Mouse (Mus musculus) limb, embryonic 12.5 days (tissue): ENCODE data around the gene Bag5. TPM values are rescaled to one million over a fixed set of nuclear protein-coding genes. Genes with fewer than 3 reads are reported as not detected.

Source experiments
- ATAC-seq: fragments of 200-750 bp; cut with Nextera tagmentation; 2 replicates; pipeline ENCODE4 v1.8.0; 2017; ENCODE audit warnings: low read depth, moderate TSS enrichment; ENCODE audit not compliant: insufficient number of reproducible peaks, insufficient read depth, low FRiP score, low TSS enrichment
- H3K27ac ChIP-seq: fragments of 300-500 bp; sonication (generic); 2 replicates; pipeline ENCODE4 v1.5.1; 2016; ENCODE audit warnings: mild to moderate bottlenecking, moderate library complexity
- H3K27me3 ChIP-seq: fragments of 300-500 bp; sonication (generic); 2 replicates; pipeline ENCODE4 v1.6.1; 2016; ENCODE audit warnings: mild to moderate bottlenecking, moderate library complexity
- H3K36me3 ChIP-seq: fragments of 300-500 bp; sonication (generic); 2 replicates; pipeline ENCODE4 v1.6.1; 2016; ENCODE audit warnings: mild to moderate bottlenecking, moderate library complexity
- H3K4me1 ChIP-seq: fragments of 300-500 bp; sonication (generic); replicated peaks from 2 replicates; pipeline ENCODE4 v1.6.1; 2016
- H3K4me2 ChIP-seq: fragments of 300-500 bp; sonication (generic); 2 replicates; pipeline ENCODE4 v1.6.1; 2016; ENCODE audit warnings: mild to moderate bottlenecking, moderate library complexity
- H3K4me3 ChIP-seq: fragments of 300-500 bp; sonication (generic); replicated peaks from 2 replicates; pipeline ENCODE4 v1.5.1; 2016; ENCODE audit warnings: mild to moderate bottlenecking
- H3K9ac ChIP-seq: fragments of 300-500 bp; sonication (generic); replicated peaks from 2 replicates; pipeline ENCODE4 v1.6.1; 2016; ENCODE audit warnings: mild to moderate bottlenecking, moderate library complexity
- H3K9me3 ChIP-seq: fragments of 300-500 bp; sonication (generic); 2 replicates; pipeline ENCODE4 v1.6.1; 2016; ENCODE audit warnings: mild to moderate bottlenecking, moderate library complexity
- WGBS: fragments of 180-500 bp; shearing (Covaris S2); methylation state at CpG from one replicate; pipeline ENCODE4 v1.1.7; 2016; 5-methylcytosine and 5-hydroxymethylcytosine counted together
- polyA plus RNA-seq: library from polyadenylated mRNA; unstranded; fragments of >200 nt; fragmentation: Nextera tagmentation; extraction: Ambion mirVana; gene quantifications from 2 replicates; pipeline ENCODE4 v1.2.1, GENCODE M21; 2016

The Bag5 gene
- polyA plus RNA-seq, 1 experiment from 2014 or later = 60.5 TPM

DNA sequence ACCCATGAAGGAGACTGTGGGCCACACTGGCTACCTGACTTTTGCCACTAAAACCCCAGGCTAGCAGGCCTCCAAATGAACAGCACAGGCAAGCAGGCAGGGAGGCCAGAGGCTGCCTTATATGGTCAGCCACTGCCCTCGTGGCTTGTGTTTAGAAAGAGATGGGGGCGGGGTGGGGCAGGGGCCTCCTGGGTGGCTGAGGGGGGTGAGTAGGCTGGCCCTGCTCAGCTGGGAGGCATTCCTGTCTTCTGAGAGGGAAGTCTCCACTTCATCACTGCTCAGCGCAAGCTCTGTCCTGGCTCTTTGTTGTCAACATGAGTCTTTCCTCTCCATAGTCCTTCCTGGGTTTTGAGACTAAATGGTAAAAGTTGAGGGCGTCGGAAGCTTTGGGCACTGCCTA, 30.3 kb downstream of the Bag5 start:
- Histone ChIP-seq H3K36me3 (peaks cover 33% of the 10 kb centered on the region; the same call in 1 of the 2 replicates), H3K4me1 (peaks cover 12% of the 10 kb centered on the region), H3K9me3 (no peaks in the 10 kb centered on the region), H3K9ac (no peak overlapping the region), H3K27ac (no peak overlapping the region), H3K27me3 (no peaks in the 10 kb centered on the region), H3K4me2 (no peak overlapping the region), H3K4me3 (no peak overlapping the region)
- no peak for ATAC-seq
- 68% methylated on average over 5 of the region's 5 CpGs for WGBS

DNA sequence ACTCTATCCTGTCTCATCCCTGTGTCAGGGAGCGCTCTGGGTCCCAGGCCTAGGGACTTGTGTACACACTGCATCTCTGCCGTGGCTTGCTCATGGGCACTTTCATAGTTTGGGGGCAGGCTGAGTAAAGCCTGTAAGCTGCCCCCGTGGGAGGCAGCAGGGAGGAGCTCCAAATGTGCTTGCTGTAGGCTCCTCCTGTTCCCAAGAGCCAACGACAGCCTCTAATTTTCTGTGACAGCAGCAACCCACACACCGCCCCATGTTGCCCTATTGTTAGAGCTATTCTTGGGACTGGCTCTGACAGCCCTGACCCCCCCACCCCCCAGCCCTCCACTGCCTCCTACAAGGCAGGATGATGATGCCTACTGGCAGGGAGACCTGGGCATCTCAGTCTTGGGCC, 31.1 kb downstream of the Bag5 start:
- H3K27me3 ChIP-seq = no peaks in the 10 kb centered on the region
- ATAC-seq = no peak
- H3K9me3 ChIP-seq = no peaks in the 10 kb centered on the region
- 83% methylated on average over 5 of the region's 5 CpGs for WGBS
- H3K9ac ChIP-seq = no peak overlapping the region
- no peak overlapping the region for H3K27ac ChIP-seq
- peaks cover 18% of the 10 kb centered on the region for H3K4me1 ChIP-seq
- H3K36me3 ChIP-seq = peaks cover 33% of the 10 kb centered on the region; the same call in 1 of the 2 replicates
- no peak overlapping the region for H3K4me3 ChIP-seq
- no peak overlapping the region for H3K4me2 ChIP-seq

DNA sequence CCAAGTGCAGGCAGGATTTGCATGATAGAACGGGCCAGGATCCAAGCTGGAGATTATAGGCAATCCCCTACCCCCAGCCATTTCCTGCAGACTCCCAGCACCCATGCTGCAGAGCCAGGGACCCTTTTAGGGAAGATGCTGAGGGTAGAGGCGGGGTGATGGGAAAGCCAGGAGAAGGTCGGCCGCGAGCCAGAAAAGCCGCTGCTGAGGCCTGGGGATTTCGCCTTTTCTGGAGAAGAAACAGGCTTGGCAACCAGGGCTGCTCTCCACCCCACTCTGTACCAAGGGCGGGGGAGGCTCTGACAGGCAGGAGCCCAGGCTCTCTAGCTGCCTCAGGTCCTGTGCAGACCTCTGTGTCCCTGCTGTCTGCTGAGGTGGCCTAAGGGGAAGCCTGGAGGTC, 31.8 kb downstream of the Bag5 start:
- no peaks in the 10 kb centered on the region for H3K9me3 ChIP-seq
- no peaks in the 10 kb centered on the region for H3K27me3 ChIP-seq
- ATAC-seq = no peak
- peaks cover 33% of the 10 kb centered on the region; the same call in 1 of the 2 replicates for H3K36me3 ChIP-seq
- no peak overlapping the region for H3K27ac ChIP-seq
- WGBS = 90% methylated on average over 8 of the region's 8 CpGs
- no peak overlapping the region for H3K9ac ChIP-seq
- H3K4me1 ChIP-seq = peaks cover 18% of the 10 kb centered on the region
- no peak overlapping the region for H3K4me3 ChIP-seq
- no peak overlapping the region for H3K4me2 ChIP-seq

DNA sequence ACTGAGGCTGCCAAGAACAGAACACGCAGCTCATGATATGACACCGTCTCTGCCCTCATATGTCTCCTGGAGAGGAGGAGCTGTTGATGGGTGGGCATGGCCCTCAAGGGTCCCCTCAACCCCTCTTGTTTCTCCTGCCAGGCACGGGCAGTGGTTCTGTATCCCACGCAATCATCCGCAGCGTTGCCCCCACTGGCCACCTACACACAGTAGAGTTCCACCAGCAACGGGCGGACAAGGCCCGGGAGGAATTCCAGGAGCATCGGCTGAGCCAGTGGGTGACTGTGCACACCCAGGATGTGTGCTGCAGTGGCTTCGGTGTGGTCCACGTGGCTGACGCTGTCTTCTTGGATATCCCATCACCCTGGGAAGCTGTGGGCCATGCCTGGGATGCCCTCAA, 32.4 kb downstream of the Bag5 start:
- no peak overlapping the region for H3K9ac ChIP-seq
- peaks cover 18% of the 10 kb centered on the region for H3K4me1 ChIP-seq
- no peak overlapping the region for H3K27ac ChIP-seq
- no peak overlapping the region for H3K4me3 ChIP-seq
- ATAC-seq = no peak
- no peaks in the 10 kb centered on the region for H3K9me3 ChIP-seq
- peaks cover 6% of the 10 kb centered on the region; the same call in 1 of the 2 replicates for H3K27me3 ChIP-seq
- 93% methylated on average over 13 of the region's 13 CpGs for WGBS
- peaks cover 33% of the 10 kb centered on the region; the same call in 1 of the 2 replicates for H3K36me3 ChIP-seq
- H3K4me2 ChIP-seq = no peak overlapping the region

DNA sequence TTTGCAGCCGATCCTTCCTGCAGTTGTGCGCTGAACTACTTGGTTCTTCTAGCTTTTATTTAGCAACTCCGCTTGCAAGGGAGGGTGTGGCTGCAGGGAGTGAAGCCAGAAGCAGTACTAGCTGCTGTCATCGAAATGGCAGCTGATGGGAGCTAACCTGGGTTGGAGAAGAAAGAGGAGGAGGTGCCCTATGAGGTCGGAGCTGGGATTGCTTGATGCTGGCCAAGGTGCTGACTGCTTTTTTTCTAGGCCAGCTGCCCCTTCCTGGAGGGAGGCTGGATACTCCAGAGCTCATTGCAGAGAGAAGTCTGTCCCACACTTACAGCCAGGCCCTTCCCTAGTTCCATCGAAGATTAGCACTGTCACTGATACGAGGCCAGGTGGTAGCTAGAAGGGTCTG, 34.1 kb downstream of the Bag5 start:
- H3K4me2 ChIP-seq = peak overlapping the region; percentile 97
- H3K36me3 ChIP-seq = peaks cover 31% of the 10 kb centered on the region; the same call in 1 of the 2 replicates
- WGBS = 57% methylated on average over 7 of the region's 7 CpGs
- no peak overlapping the region for H3K27ac ChIP-seq
- H3K4me3 ChIP-seq = peak overlapping the region; percentile 92
- H3K9me3 ChIP-seq = no peaks in the 10 kb centered on the region
- H3K9ac ChIP-seq = peak overlapping the region; percentile 61
- H3K4me1 ChIP-seq = peaks cover 18% of the 10 kb centered on the region
- ATAC-seq = no peak
- H3K27me3 ChIP-seq = peaks cover 20% of the 10 kb centered on the region

DNA sequence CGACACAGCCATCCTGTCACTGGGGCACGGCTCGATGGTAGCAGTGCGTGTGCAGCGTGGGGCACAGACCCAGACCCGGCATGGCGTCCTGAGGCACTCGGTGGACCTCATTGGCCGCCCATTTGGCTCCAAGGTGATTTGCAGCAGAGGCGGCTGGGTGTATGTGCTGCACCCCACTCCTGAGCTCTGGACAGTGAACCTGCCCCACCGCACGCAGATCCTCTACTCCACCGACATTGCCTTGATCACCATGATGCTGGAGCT, 34.5 kb downstream of the Bag5 start:
- peak overlapping the region; percentile 92 for H3K4me3 ChIP-seq
- WGBS = 5% methylated on average over 13 of the region's 13 CpGs
- no peak for ATAC-seq
- peak overlapping the region; percentile 61 for H3K9ac ChIP-seq
- peak overlapping the region; percentile 97 for H3K4me2 ChIP-seq
- peaks cover 27% of the 10 kb centered on the region; the same call in 1 of the 2 replicates for H3K36me3 ChIP-seq
- H3K27ac ChIP-seq = no peak overlapping the region
- H3K4me1 ChIP-seq = peaks cover 18% of the 10 kb centered on the region
- H3K9me3 ChIP-seq = no peaks in the 10 kb centered on the region
- H3K27me3 ChIP-seq = peaks cover 24% of the 10 kb centered on the region

DNA sequence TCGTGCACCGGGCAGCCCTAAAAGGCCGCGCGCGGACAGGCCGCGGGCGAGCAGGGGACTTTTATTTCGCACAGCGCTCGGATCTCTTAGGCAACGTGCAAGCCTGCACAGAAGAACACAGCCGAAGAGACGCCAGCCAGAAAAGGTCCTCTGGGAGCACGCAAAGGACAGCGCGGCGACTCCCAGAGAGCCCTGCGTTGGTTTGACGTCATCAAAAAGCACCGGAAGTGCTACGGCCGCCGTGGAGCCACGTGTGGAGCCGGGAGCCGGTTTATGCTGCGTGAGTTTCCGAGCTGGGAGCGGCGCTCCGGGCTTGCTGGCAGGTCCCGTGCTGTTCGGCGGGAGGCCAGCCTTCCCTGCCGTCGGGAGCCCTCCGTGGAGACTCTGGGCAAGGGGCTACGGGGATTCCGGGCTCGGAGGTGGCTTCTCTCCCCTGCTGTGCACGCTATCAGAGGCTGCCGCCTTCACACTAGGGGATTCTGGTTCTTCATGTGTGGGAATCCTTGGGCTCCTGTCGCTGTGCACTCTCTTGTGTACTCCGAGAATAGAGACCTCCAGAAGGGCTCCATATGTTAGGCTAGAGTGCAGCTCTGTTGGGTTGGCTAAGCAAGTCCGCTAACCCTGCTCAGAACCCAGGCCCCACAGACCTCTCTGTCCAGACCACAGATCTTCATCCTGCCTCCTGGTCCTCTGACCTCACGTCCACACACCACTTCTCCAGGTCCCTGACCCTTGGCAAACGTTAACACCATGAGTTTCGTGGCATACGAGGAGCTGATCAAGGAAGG, 35.0 kb downstream of the Bag5 start, which contains the start of gene Trmt61a:
Gene Trmt61a (plus strand): TSS at position 224 of the 788 bp plus-strand sequence.
- Histone ChIP-seq H3K4me2 (peak within 1 kb of the TSS; percentile 97), H3K9ac (peak within 1 kb of the TSS; percentile 61), H3K4me3 (peak within 1 kb of the TSS; percentile 92), H3K27me3 (peaks cover 29% of the 10 kb centered on the region), H3K36me3 (peaks cover 22% of the 10 kb centered on the region; the same call in 1 of the 2 replicates), H3K9me3 (no peaks in the 10 kb centered on the region), H3K4me1 (peaks cover 18% of the 10 kb centered on the region), H3K27ac (peak within 1 kb of the TSS; percentile 93)
- ATAC-seq = peak; percentile 64
- WGBS = under 1% methylated on average over 51 of the region's 51 CpGs

DNA sequence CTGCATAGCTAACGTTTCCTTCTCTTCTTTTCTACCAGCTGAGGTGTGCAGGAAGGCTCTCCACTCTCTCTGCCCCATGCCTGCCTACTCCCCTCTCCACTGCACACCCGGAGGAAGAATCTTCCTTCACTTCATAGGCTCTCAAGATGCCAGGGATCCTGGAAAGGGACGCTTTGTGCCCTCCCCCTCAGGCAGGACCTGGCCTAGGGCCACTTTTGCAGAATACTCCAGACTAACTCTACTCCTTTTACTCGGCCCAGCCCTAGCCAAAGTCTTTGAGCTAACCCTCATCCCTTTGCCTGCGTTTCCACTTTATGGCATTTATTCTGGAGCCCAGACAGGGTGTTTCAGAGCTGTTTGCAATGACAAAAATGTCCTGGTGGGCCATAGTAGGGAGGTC, 35.6 kb downstream of the Bag5 start:
- Histone ChIP-seq H3K27me3 (peaks cover 35% of the 10 kb centered on the region), H3K4me2 (peak overlapping the region; percentile 97), H3K9ac (peak overlapping the region; percentile 61), H3K27ac (peak overlapping the region; percentile 93), H3K4me3 (peak overlapping the region; percentile 92), H3K36me3 (peaks cover 16% of the 10 kb centered on the region; the same call in 1 of the 2 replicates), H3K4me1 (peaks cover 24% of the 10 kb centered on the region), H3K9me3 (no peaks in the 10 kb centered on the region)
- ATAC-seq = no peak; the same call in 1 of the 2 replicates
- WGBS = 27% methylated on average over 5 of the region's 5 CpGs

DNA sequence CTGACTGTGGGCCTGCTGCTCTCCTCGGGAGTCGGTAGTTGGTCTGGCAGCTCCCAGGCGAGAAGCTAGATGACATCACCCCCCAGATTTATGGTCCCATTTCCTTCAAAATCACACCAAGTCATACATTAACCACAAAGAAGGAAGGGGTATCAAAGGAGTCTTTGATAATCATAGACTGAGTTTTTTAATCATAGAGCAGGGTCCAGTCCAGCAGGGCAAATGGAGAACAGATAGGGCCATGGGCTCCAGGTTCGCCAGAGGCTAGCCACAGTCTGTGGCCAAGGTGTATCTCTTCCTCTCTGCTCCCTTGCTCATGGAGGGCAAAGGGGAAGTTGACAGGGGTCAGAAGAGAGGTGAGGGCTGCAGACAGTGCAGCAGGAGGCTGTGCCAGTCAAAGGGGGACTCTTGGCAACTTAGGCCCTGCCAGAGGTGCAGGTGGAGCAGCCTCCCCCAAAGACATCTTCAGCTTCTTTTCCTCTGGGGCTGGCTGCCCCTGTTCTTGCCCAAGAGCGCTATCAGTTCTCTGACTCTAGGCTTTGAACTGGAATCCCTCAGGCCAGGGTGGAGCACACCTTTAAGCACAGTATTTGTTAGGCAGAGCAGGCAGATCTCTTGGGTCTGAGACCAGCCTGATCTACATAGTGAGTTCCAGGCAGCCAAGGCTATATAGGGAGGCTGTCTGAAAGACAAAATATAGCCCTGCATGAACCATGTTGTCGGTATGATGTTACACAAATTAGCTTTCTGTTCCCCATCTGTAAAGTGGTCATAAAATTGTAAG, 37.1 kb downstream of the Bag5 start:
- Histone ChIP-seq H3K27me3 (peaks cover 50% of the 10 kb centered on the region), H3K27ac (no peak overlapping the region), H3K4me2 (no peak overlapping the region), H3K4me1 (peaks cover 37% of the 10 kb centered on the region), H3K4me3 (no peak overlapping the region), H3K36me3 (peaks cover 4% of the 10 kb centered on the region; the same call in 1 of the 2 replicates), H3K9ac (no peak overlapping the region), H3K9me3 (no peaks in the 10 kb centered on the region)
- ATAC-seq = no peak
- WGBS = 76% methylated on average over 6 of the region's 6 CpGs

DNA sequence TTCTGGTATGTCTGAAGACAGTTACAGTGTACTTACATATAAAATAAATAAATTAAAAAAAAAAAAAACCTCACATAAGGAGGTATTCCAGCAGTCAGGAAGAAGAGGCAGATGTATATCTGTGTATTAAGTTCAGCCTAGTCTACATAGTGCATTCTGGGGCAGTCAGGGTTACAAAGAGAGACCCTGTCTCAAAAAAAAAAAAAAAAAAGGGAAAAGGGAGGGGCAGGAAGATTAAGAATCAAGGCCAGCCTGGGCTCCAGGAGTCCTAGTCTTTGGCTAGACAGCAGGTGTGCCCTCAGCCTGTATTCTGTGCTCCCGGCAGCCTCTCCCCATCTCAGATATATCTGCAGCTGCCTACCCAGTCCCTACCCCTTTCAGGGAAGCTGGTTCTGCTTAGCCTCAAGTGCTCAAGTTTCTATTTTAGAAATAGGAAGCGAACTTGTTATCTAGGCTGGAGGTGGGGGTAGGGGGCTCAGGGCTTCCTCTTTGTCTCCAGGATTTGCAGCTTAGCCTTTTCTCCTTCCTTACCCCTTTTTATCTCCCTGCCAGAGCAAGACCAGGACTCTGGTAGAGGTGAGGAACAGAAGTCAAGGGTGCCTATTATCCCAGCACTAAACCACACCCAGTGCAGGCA, 38.1 kb downstream of the Bag5 start:
- Histone ChIP-seq H3K36me3 (no peaks in the 10 kb centered on the region), H3K4me3 (no peak overlapping the region), H3K27ac (no peak overlapping the region), H3K4me1 (peaks cover 46% of the 10 kb centered on the region), H3K4me2 (no peak overlapping the region), H3K9ac (no peak overlapping the region), H3K27me3 (peaks cover 60% of the 10 kb centered on the region), H3K9me3 (no peaks in the 10 kb centered on the region)
- WGBS = 62% methylated on average over 2 of the region's 2 CpGs
- ATAC-seq = no peak

DNA sequence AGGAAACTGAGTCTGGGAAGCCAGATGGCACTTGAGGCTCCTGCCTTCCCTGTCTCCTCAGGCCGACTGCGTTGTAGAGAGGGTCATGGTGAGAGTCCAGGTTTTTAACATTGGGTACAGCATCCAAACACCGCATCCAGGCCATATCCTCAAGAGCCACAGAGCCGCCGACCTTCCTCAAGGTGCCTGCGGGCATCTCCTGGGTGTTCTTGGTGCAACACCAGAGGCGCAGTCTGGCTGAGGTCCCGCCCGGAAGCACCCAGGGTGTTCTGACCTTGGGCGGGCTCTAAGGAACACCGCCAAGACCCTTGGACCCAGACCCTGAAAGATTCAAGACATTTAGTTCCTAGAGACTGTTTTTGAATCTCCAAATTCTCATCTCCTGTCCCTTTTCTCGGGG, 40.5 kb downstream of the Bag5 start:
- 8% methylated on average over 12 of the region's 12 CpGs for WGBS
- H3K9ac ChIP-seq = no peak overlapping the region
- no peaks in the 10 kb centered on the region for H3K36me3 ChIP-seq
- H3K4me2 ChIP-seq = peak overlapping the region; percentile 95
- no peak overlapping the region for H3K27ac ChIP-seq
- ATAC-seq = no peak
- H3K4me3 ChIP-seq = peak overlapping the region; percentile 56
- H3K4me1 ChIP-seq = peaks cover 43% of the 10 kb centered on the region
- H3K9me3 ChIP-seq = no peaks in the 10 kb centered on the region
- peaks cover 72% of the 10 kb centered on the region for H3K27me3 ChIP-seq
